Comparison of ENCODE assay signal across 8 mouse cellular contexts in genomic region chr17:21649936-21650335, GRCm38 (mm10). TPM values are rescaled to one million over a fixed set of nuclear protein-coding genes. Genes with fewer than 3 reads are reported as not detected.
DNase-seq lines count a peak whose midpoint lies in the region; ATAC-seq lines count a peak whose summit lies in the region.

No protein-coding gene starts in this region.

- DNase-seq in cerebellum, adult 8-10 months: no peak
- peak; percentile 44 to 61 for DNase-seq in B cell, adult 2 months
- DNase-seq in c-Kit-positive CD71-positive TER-119-negative erythroid progenitor cells, embryonic 14.5 days (ENCODE audit: low read depth): peak; percentile 51
- peak; percentile 4 for DNase-seq in left cerebral cortex, postnatal 4 days
- peak; percentile 35 for DNase-seq in mesoderm, embryonic 11.5 days (ENCODE audit: low read depth, low spot score)
- DNase-seq in thymus, postnatal 25 days: peak; percentile 23

- peak overlapping the region; percentile 48 to 80 for H3K4me3 ChIP-seq in heart, embryonic 14.5 days (ENCODE audit: control insufficient read depth in 1 of 2, insufficient read depth in 1 of 2, low read depth in 1 of 2, low read length in 2 of 2)

- intact Hi-C loops in left cerebral cortex, postnatal 4 days (cut with DNase I): no loop called here

- no peaks in the 10 kb centered on the region for H3K4me1 ChIP-seq in heart, embryonic 14.5 days (ENCODE audit: control insufficient read depth in 2 of 2, insufficient read depth in 2 of 2, low read length in 2 of 2)

- WGBS in heart, embryonic 14.5 days: 18% methylated on average over 2 of the region's 2 CpGs

- peak overlapping the region; percentile 63 for H3K9ac ChIP-seq in heart, embryonic 14.5 days (ENCODE audit: low read length)

- ATAC-seq in cerebellum, adult (ENCODE audit: insufficient number of reproducible peaks, low FRiP score, low TSS enrichment): 0 out of 2 replicates have a peak, but pooled peaks have one; percentile 6
- ATAC-seq in heart, embryonic 14.5 days (ENCODE audit: insufficient number of reproducible peaks, insufficient read depth, low FRiP score, low read depth): no peak; the same call in 1 of the 2 replicates

- no peaks in the 10 kb centered on the region for H3K36me3 ChIP-seq in heart, embryonic 14.5 days (ENCODE audit: control insufficient read depth, insufficient read depth, low read length)

- H3K9me3 ChIP-seq in heart, embryonic 14.5 days (ENCODE audit: control insufficient read depth, low read length): no peaks in the 10 kb centered on the region

- H3K27ac ChIP-seq in heart, embryonic 14.5 days (replicated peaks in 1 of 2; ENCODE audit: control insufficient read depth in 1 of 2, insufficient read depth in 1 of 2, low read depth in 2 of 2, low read length in 2 of 2): peak overlapping the region; percentile 54 to 87

- peak overlapping the region; percentile 54 for H3K4me2 ChIP-seq in heart, embryonic 14.5 days (ENCODE audit: low read length)

- H3K27me3 ChIP-seq in heart, embryonic 14.5 days (ENCODE audit: control insufficient read depth, insufficient read depth, low read length): no peaks in the 10 kb centered on the region

RNA-seq across cellular contexts. Expression of gene Zfp983, which starts 0.5 kb away (rescaled TPM):
- 2.7 and 4.1 TPM in 2 replicates for polyA plus RNA-seq in heart, embryonic 14.5 days (2014; fragmentation: Nextera tagmentation; extraction: Ambion mirVana)
- 10 to 100 TPM; 15.5 to 16.9 TPM for total RNA-seq in left cerebral cortex, postnatal 4 days (2021)

RNA-seq across cellular contexts. Expression of gene Gm10226, which starts 41.7 kb away (rescaled TPM):
- polyA plus RNA-seq in heart, embryonic 14.5 days (2014; fragmentation: Nextera tagmentation; extraction: Ambion mirVana): 3.5 and 6.7 TPM in 2 replicates
- total RNA-seq in left cerebral cortex, postnatal 4 days (2021): 10 to 100 TPM in 1 of 2 experiments, 1 to 10 TPM in 1; 3.3 to 13.6 TPM

RNA-seq across cellular contexts. Expression of gene Zfp760, which starts 57.6 kb away (rescaled TPM):
- 7.0 and 7.1 TPM in 2 replicates for polyA plus RNA-seq in heart, embryonic 14.5 days (2014; fragmentation: Nextera tagmentation; extraction: Ambion mirVana)
- total RNA-seq in left cerebral cortex, postnatal 4 days (2021): 10 to 100 TPM; 13.6 to 15.9 TPM
